Mouse (Mus musculus): ENCODE data around the gene Fbxw2. TPM values are rescaled to one million over a fixed set of nuclear protein-coding genes. Genes with fewer than 3 reads are reported as not detected.

Fbxw2 gene
- 10 to 100 TPM; 82.5 to 92.0 TPM for total RNA-seq (2023)

DNA sequence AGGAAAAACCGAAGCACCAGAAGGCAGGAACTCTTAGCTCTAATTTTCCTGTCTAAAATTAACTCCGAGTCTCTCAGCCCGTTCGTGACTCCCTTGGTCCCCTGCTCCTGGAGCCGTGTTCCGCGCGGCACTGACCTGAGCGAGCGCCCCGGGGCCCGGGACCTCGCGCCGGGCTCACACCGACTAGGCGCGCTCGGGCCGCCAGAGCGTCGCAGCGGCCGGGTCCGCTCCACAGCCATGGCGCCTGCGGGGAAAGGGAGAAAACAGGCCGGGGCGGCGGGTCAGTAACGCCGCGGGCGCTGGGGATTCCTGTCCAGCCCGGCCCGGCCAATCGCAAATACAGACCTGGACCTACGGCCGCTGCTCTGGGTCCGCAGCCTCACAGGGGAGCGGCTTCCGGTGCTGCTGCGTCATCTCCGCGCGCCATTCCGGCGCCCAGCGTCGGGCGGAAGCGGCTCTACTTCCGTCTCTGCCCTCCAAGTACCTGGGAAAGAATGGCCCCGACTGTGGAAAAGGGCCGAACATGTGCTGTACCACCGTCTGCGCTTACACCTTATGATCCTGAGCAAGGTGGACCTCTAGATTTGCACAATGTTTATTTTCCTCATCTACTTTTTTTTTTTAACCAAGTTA lies at the start of gene Fbxw2:
TSS of gene Fbxw2 (minus strand) at position 485 of the 633 bp plus-strand sequence.

DNA sequence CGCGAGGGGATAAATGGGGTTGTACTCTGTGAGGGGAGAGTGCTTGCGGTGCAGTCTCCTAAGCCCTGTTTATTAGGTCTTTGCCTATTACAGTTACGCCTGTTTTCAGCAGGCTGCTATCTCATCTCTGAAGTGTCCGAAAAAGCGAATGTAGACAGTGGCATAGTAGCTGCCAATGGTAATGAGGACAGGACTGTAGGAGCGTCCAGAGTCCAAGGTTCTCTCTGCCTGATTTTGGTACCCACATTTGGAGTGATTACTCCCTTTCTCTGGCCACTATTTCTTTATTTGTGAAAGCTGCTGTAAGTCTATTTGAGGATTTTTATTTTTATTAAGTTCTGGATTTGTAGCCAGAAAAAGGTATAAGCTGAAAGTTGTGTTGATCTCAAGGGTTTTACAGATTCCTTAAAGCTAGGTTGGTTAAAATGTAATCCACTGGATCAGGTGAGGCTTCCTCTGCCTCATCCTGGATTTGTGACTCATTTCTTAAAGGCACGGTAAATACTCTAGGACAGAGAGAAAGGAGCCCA lies 48.8 kb upstream of the Fbxw2 start, which contains the start of gene Psmd5:
TSS of gene Psmd5 (minus strand) at position 153 of the 530 bp plus-strand sequence.

GRCm38 (mm10) chr2:34874271-34874670 lies 48.2 kb upstream of the Fbxw2 start, which contains the start of gene Cutal:
Gene Cutal, plus strand, starts transcription at chr2:34874396.

DNA sequence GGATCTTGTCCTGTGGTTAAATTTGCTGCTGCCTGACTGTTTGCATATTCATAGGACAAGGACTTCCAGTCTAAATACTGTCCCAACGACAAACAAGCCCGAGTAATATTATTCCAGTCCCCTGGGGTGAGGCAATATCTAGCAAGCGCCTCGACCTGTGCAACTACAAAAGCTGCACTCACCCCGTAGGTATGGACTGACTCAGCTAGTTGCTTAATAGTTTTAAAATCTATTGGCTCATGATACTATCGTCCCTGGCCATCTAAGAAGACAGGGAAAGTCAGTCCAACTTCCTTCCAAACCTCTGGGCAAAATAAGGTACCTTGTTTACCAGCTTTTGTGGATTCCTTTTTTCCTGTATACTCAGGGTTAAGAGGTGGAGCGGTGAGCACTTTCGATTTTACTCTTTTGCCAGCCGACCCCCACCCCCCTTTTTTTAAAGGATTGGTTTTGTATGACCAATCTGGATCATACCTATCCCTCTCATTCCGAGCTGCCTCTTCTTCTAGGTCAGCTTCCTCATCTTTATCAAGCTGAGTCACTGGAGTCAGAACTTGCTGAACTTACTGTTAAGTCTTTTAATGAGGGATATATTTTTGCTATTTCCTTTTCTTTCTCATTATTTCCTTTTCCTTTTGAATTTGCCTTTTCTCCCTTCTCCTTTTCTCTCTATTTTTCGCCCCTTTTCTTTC lies 6.8 kb upstream of the Fbxw2 start, which contains the start of gene Gm34653:
TSS of gene Gm34653 (plus strand) at position 242 of the 692 bp plus-strand sequence.

GRCm38 (mm10) chr2:34799357-34800256 lies 26.5 kb downstream of the Fbxw2 start, which contains the start of gene Rabepk:
Gene Rabepk, minus strand, starts transcription at chr2:34799912.

GRCm38 (mm10) chr2:34771368-34772226 lies 54.5 kb downstream of the Fbxw2 start, which contains the start of gene Hspa5:
Gene Hspa5, plus strand, starts transcription at chr2:34771970.

DNA sequence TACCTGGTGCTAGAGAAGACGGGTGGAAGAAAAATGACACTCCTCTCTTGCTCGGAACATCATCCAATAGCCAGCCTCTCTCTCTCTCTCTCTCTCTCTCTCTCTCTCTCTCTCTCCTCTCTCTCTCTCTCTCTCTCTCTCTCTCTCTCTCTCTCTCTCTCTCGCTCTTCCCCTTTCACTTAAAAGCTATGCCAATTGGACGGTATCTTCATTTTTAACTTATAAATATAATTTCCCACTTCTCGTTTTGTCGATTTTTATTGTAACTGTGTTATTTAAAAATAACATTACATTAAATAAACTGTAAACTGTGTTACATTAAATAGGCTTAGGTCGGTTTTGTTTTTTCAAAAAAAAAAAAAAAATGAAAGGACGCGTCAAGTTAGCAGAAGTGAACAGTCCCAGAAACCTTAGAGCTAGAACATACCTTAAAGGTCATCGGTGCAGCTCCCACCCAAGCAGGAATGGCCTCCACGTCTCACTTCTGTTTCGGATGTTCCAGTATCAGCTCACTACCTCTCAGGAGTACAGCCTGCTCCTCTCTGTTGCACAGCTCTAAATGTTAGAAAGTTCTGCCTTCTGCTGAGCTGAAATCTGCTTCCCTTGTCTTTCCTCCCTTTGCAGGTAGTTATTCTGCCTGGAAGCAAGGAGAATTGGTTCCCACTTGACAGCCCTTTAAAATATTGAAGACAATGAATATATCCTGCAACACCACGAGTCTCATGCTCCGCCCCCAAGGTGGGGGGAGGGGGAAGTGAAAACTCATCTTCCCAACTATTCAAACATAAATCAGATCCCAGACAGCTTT lies 71.4 kb downstream of the Fbxw2 start, which contains the start of gene Gapvd1:
TSS of gene Gapvd1 (minus strand) at position 682 of the 808 bp plus-strand sequence.

Other genes starting within 250 kb of the Fbxw2 start
- 10 to 100 TPM; 87.3 to 91.3 TPM for gene Gapvd1, start 71.1 kb downstream of the Fbxw2 start, total RNA-seq (2023)
- gene Hspa5, start 54.3 kb downstream of the Fbxw2 start, total RNA-seq (2023), result 100 to 1,000 TPM; 731 to 950 TPM
- 10 to 100 TPM in 1 of 2 experiments, 1 to 10 TPM in 1; 8.3 to 11.7 TPM for gene Rabepk, start 26.4 kb downstream of the Fbxw2 start, total RNA-seq (2023)
- not detected for gene Gm34653, start 6.7 kb upstream of the Fbxw2 start, total RNA-seq (2023)
- not detected for gene Cutal, start 48.1 kb upstream of the Fbxw2 start, total RNA-seq (2023)
- 10 to 100 TPM; 20.9 to 24.5 TPM for gene Psmd5, start 48.7 kb upstream of the Fbxw2 start, total RNA-seq (2023)
- gene Phf19, start 87.7 kb upstream of the Fbxw2 start, total RNA-seq (2023), result 10 to 100 TPM in 1 of 2 experiments, 1 to 10 TPM in 1; 9.1 to 13.4 TPM
- gene Traf1, start 135.5 kb upstream of the Fbxw2 start, total RNA-seq (2023), result 1 to 10 TPM; 3.0 to 3.3 TPM
- gene Hc, start 235.1 kb upstream of the Fbxw2 start, total RNA-seq (2023), result 1 to 10 TPM; 1.1 to 1.4 TPM